Mouse (Mus musculus): ENCODE data around the gene Sf3b6. TPM values are rescaled to one million over a fixed set of nuclear protein-coding genes. Genes with fewer than 3 reads are reported as not detected.
"Not testable (repeated sequence)": the region's sequence is repeated elsewhere in the genome, so short reads cannot be mapped to it uniquely, and the experiment has no call there.

The Sf3b6 gene
- polyA plus RNA-seq, 1 experiment from 2014 or later, result 367 TPM

- not testable (repeated sequence) for H3K4me2 ChIP-seq; H3K9me3 ChIP-seq (ENCODE audit: control insufficient read depth, low read length); H3K4me3 ChIP-seq (ENCODE audit: low read depth, low read length); ATAC-seq (ENCODE audit: low FRiP score); DNase-seq (ENCODE audit: low spot score, missing footprints); H3K27me3 ChIP-seq (ENCODE audit: control insufficient read depth, insufficient read depth, low read length); H3K4me1 ChIP-seq (ENCODE audit: control insufficient read depth, insufficient read depth, low read length); H3K9ac ChIP-seq (ENCODE audit: low read length); H3K27ac ChIP-seq (ENCODE audit: low read depth, low read length); H3K36me3 ChIP-seq (ENCODE audit: control insufficient read depth, insufficient read depth, low read length)
- WGBS, result 94% methylated on average over 9 of the region's 9 CpGs
Measured at GRCm38 (mm10) chr12:4781725-4782404, 35.5 kb upstream of the Sf3b6 start.

- no peak for ATAC-seq (ENCODE audit: low FRiP score)
- WGBS, result 55% methylated on average over 5 of the region's 5 CpGs
Measured at GRCm38 (mm10) chr12:4783598-4783997, 33.7 kb upstream of the Sf3b6 start.

GRCm38 (mm10) chr12:4784466-4784865 is 32.9 kb upstream of the Sf3b6 start:
- H3K27ac ChIP-seq (ENCODE audit: low read depth, low read length), result no peak overlapping the region
- H3K4me2 ChIP-seq, result no peak overlapping the region
- no peaks in the 10 kb centered on the region for H3K36me3 ChIP-seq (ENCODE audit: control insufficient read depth, insufficient read depth, low read length)
- no peak for DNase-seq (ENCODE audit: low spot score, missing footprints)
- no peaks in the 10 kb centered on the region for H3K4me1 ChIP-seq (ENCODE audit: control insufficient read depth, insufficient read depth, low read length)
- H3K4me3 ChIP-seq (ENCODE audit: low read depth, low read length), result no peak overlapping the region
- WGBS, result 75% methylated on average over 2 of the region's 2 CpGs
- H3K9me3 ChIP-seq (ENCODE audit: control insufficient read depth, low read length), result no peaks in the 10 kb centered on the region
- H3K27me3 ChIP-seq (ENCODE audit: control insufficient read depth, insufficient read depth, low read length), result no peaks in the 10 kb centered on the region
- no peak overlapping the region for H3K9ac ChIP-seq (ENCODE audit: low read length)
- no peak for ATAC-seq (ENCODE audit: low FRiP score)

More at GRCm38 (mm10) chr12:4783598-4783997, 33.7 kb upstream of the Sf3b6 start:
- Histone ChIP-seq H3K4me2 (no peak overlapping the region), H3K9me3 (ENCODE audit: control insufficient read depth, low read length) (no peaks in the 10 kb centered on the region), H3K4me1 (ENCODE audit: control insufficient read depth, insufficient read depth, low read length) (no peaks in the 10 kb centered on the region), H3K9ac (ENCODE audit: low read length) (no peak overlapping the region), H3K27me3 (ENCODE audit: control insufficient read depth, insufficient read depth, low read length) (no peaks in the 10 kb centered on the region), H3K27ac (ENCODE audit: low read depth, low read length) (no peak overlapping the region), H3K4me3 (ENCODE audit: low read depth, low read length) (no peak overlapping the region), H3K36me3 (ENCODE audit: control insufficient read depth, insufficient read depth, low read length) (no peaks in the 10 kb centered on the region)
- no peak for DNase-seq (ENCODE audit: low spot score, missing footprints)

GRCm38 (mm10) chr12:4788128-4788527 is 29.2 kb upstream of the Sf3b6 start:
- H3K9me3 ChIP-seq (ENCODE audit: control insufficient read depth, low read length); H3K36me3 ChIP-seq (ENCODE audit: control insufficient read depth, insufficient read depth, low read length); ATAC-seq (ENCODE audit: low FRiP score); H3K4me3 ChIP-seq (ENCODE audit: low read depth, low read length); H3K27ac ChIP-seq (ENCODE audit: low read depth, low read length); H3K9ac ChIP-seq (ENCODE audit: low read length); H3K27me3 ChIP-seq (ENCODE audit: control insufficient read depth, insufficient read depth, low read length); DNase-seq (ENCODE audit: low spot score, missing footprints); H3K4me2 ChIP-seq; H3K4me1 ChIP-seq (ENCODE audit: control insufficient read depth, insufficient read depth, low read length): not testable (repeated sequence)
- 93% methylated on average over 25 of the region's 25 CpGs for WGBS

GRCm38 (mm10) chr12:4793718-4794117 is 23.6 kb upstream of the Sf3b6 start:
- ATAC-seq (ENCODE audit: low FRiP score), result no peak
- no peak for DNase-seq (ENCODE audit: low spot score, missing footprints)

GRCm38 (mm10) chr12:4797471-4797870 is 19.9 kb upstream of the Sf3b6 start:
- H3K4me1 ChIP-seq (ENCODE audit: control insufficient read depth, insufficient read depth, low read length); DNase-seq (ENCODE audit: low spot score, missing footprints); H3K4me3 ChIP-seq (ENCODE audit: low read depth, low read length); ATAC-seq (ENCODE audit: low FRiP score); H3K27me3 ChIP-seq (ENCODE audit: control insufficient read depth, insufficient read depth, low read length); H3K9me3 ChIP-seq (ENCODE audit: control insufficient read depth, low read length); H3K36me3 ChIP-seq (ENCODE audit: control insufficient read depth, insufficient read depth, low read length); H3K4me2 ChIP-seq; H3K9ac ChIP-seq (ENCODE audit: low read length); H3K27ac ChIP-seq (ENCODE audit: low read depth, low read length): not testable (repeated sequence)
- 82% methylated on average over 6 of the region's 6 CpGs for whole genome bisulfite sequencing

More at GRCm38 (mm10) chr12:4793718-4794117, 23.6 kb upstream of the Sf3b6 start:
- H3K9ac ChIP-seq (ENCODE audit: low read length), result no peak overlapping the region
- 73% methylated on average over 1 of the region's 1 CpGs for WGBS
- no peaks in the 10 kb centered on the region for H3K4me1 ChIP-seq (ENCODE audit: control insufficient read depth, insufficient read depth, low read length)
- H3K36me3 ChIP-seq (ENCODE audit: control insufficient read depth, insufficient read depth, low read length), result no peaks in the 10 kb centered on the region
- H3K9me3 ChIP-seq (ENCODE audit: control insufficient read depth, low read length), result no peaks in the 10 kb centered on the region
- no peak overlapping the region for H3K4me3 ChIP-seq (ENCODE audit: low read depth, low read length)
- H3K27me3 ChIP-seq (ENCODE audit: control insufficient read depth, insufficient read depth, low read length), result no peaks in the 10 kb centered on the region
- no peak overlapping the region for H3K27ac ChIP-seq (ENCODE audit: low read depth, low read length)
- no peak overlapping the region for H3K4me2 ChIP-seq

GRCm38 (mm10) chr12:4811036-4811435 is 6.3 kb upstream of the Sf3b6 start:
- Histone ChIP-seq H3K4me2 (no peak overlapping the region), H3K4me3 (ENCODE audit: low read depth, low read length) (no peak overlapping the region), H3K9me3 (ENCODE audit: control insufficient read depth, low read length) (no peaks in the 10 kb centered on the region), H3K9ac (ENCODE audit: low read length) (no peak overlapping the region), H3K4me1 (ENCODE audit: control insufficient read depth, insufficient read depth, low read length) (no peaks in the 10 kb centered on the region), H3K27me3 (ENCODE audit: control insufficient read depth, insufficient read depth, low read length) (no peaks in the 10 kb centered on the region), H3K27ac (ENCODE audit: low read depth, low read length) (no peak overlapping the region), H3K36me3 (ENCODE audit: control insufficient read depth, insufficient read depth, low read length) (no peaks in the 10 kb centered on the region)
- ATAC-seq (ENCODE audit: low FRiP score) (no peak), DNase-seq (ENCODE audit: low spot score, missing footprints) (no peak)
- 83% methylated on average over 4 of the region's 4 CpGs for WGBS

- DNase-seq (ENCODE audit: low spot score, missing footprints) (no peak), ATAC-seq (ENCODE audit: low FRiP score) (no peak)
- no peak overlapping the region for H3K4me2 ChIP-seq
- no peaks in the 10 kb centered on the region for H3K9me3 ChIP-seq (ENCODE audit: control insufficient read depth, low read length)
- WGBS, result 75% methylated on average over 3 of the region's 3 CpGs
- H3K27ac ChIP-seq (ENCODE audit: low read depth, low read length), result no peak overlapping the region
- no peaks in the 10 kb centered on the region for H3K27me3 ChIP-seq (ENCODE audit: control insufficient read depth, insufficient read depth, low read length)
- no peaks in the 10 kb centered on the region for H3K36me3 ChIP-seq (ENCODE audit: control insufficient read depth, insufficient read depth, low read length)
- H3K4me1 ChIP-seq (ENCODE audit: control insufficient read depth, insufficient read depth, low read length), result peaks cover 3% of the 10 kb centered on the region
- H3K4me3 ChIP-seq (ENCODE audit: low read depth, low read length), result no peak overlapping the region
- H3K9ac ChIP-seq (ENCODE audit: low read length), result no peak overlapping the region
Measured at GRCm38 (mm10) chr12:4811705-4812104, 5.6 kb upstream of the Sf3b6 start.

GRCm38 (mm10) chr12:4813636-4814035 is 3.7 kb upstream of the Sf3b6 start:
- H3K27ac ChIP-seq (ENCODE audit: low read depth, low read length), result no peak overlapping the region
- H3K9me3 ChIP-seq (ENCODE audit: control insufficient read depth, low read length), result no peaks in the 10 kb centered on the region
- DNase-seq (ENCODE audit: low spot score, missing footprints) (no peak), ATAC-seq (ENCODE audit: low FRiP score) (no peak)
- H3K9ac ChIP-seq (ENCODE audit: low read length), result no peak overlapping the region
- WGBS, result 93% methylated on average over 4 of the region's 4 CpGs
- H3K4me2 ChIP-seq, result no peak overlapping the region
- H3K27me3 ChIP-seq (ENCODE audit: control insufficient read depth, insufficient read depth, low read length), result no peaks in the 10 kb centered on the region
- no peaks in the 10 kb centered on the region for H3K36me3 ChIP-seq (ENCODE audit: control insufficient read depth, insufficient read depth, low read length)
- peaks cover 13% of the 10 kb centered on the region for H3K4me1 ChIP-seq (ENCODE audit: control insufficient read depth, insufficient read depth, low read length)
- no peak overlapping the region for H3K4me3 ChIP-seq (ENCODE audit: low read depth, low read length)

Data from midbrain, embryonic 11.5 days (tissue).